Mouse (Mus musculus) ES-Bruce4 (cell line): ENCODE data around the gene Zfp458. TPM values are rescaled to one million over a fixed set of nuclear protein-coding genes. Genes with fewer than 3 reads are reported as not detected.
"Not testable (repeated sequence)": the region's sequence is repeated elsewhere in the genome, so short reads cannot be mapped to it uniquely, and the experiment has no call there.

Experiments
- H3K27ac ChIP-seq: 2 replicates; pipeline ENCODE4 v1.5.1; 2012; ENCODE audit warnings: low read length, inconsistent platforms; ENCODE audit not compliant: insufficient read depth
- H3K27me3 ChIP-seq: 2 replicates; pipeline ENCODE4 v1.6.1; 2012; ENCODE audit warnings: mild to moderate bottlenecking, low read length, inconsistent platforms; ENCODE audit not compliant: control insufficient read depth, poor library complexity, insufficient read depth, severe bottlenecking
- H3K36me3 ChIP-seq: 2 replicates; pipeline ENCODE4 v1.6.1; 2012; ENCODE audit warnings: inconsistent platforms, mild to moderate bottlenecking, low read length, moderate library complexity; ENCODE audit not compliant: control insufficient read depth, poor library complexity, insufficient read depth, severe bottlenecking
- H3K4me1 ChIP-seq: one replicate; pipeline ENCODE4 v1.8.1; 2011; ENCODE audit warnings: low read length; ENCODE audit not compliant: control insufficient read depth, insufficient read depth
- H3K4me3 ChIP-seq: 2 replicates; pipeline ENCODE4 v1.5.1; 2011; ENCODE audit warnings: low read depth, mild to moderate bottlenecking, low read length
- H3K9ac ChIP-seq: 2 replicates; pipeline ENCODE4 v1.6.1; 2012; ENCODE audit warnings: low read depth, mild to moderate bottlenecking, inconsistent platforms; ENCODE audit not compliant: poor library complexity, severe bottlenecking
- H3K9me3 ChIP-seq: replicated peaks from 2 replicates; pipeline ENCODE4 v1.6.1; 2012; ENCODE audit warnings: mild to moderate bottlenecking, low read length, inconsistent platforms; ENCODE audit not compliant: control insufficient read depth, poor library complexity, insufficient read depth, severe bottlenecking
- CTCF ChIP-seq: IDR thresholded peaks from one replicate; pipeline ENCODE4 v1.8.1; 2011; ENCODE audit warnings: low read depth, low read length
- EP300 ChIP-seq: IDR thresholded peaks from 2 replicates; pipeline ENCODE4 v1.6.1; 2011; ENCODE audit warnings: low read depth, low read length; ENCODE audit not compliant: insufficient read depth
- POLR2A ChIP-seq: IDR thresholded peaks from one replicate; pipeline ENCODE4 v1.8.1; 2011; ENCODE audit warnings: low read length; ENCODE audit not compliant: insufficient read depth
- polyA plus RNA-seq: library from polyadenylated mRNA; stranded (reverse); fragments of >200 nt; gene quantifications from 2 replicates; pipeline ENCODE4 v1.2.4, GENCODE M21; 2011; ENCODE audit warnings: low read depth; ENCODE audit not compliant: missing spikeins, insufficient read depth, insufficient read length

The Zfp458 gene
- polyA plus RNA-seq: 3.2 and 4.2 TPM in 2 replicates

DNA sequence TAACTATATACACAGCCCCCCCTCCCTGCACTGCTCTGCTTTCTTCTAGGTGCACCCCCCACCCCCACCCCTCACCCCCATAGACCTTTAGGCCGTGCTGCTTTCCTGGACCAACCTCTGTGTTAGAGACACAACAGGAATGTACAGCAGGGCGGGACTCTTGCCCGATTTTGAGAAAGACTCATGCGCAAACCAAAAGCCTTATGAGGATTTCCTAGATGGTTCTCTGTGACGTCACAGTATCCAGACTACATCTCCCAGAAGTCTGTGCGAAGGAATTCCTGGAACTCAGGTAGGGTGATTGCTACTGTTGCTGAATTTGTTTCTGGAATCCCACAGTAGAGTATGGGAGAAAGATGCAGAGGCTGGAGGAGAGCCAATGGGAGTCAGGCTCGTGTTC lies at the start of gene Zfp458:
Gene Zfp458 (minus strand): TSS at position 153 of the 400 bp plus-strand sequence.
- Histone ChIP-seq H3K4me1 (no peaks in the 10 kb centered on the region), H3K9ac (no peak within 1 kb of the TSS), H3K27me3 (no peaks in the 10 kb centered on the region), H3K36me3 (no peaks in the 10 kb centered on the region), H3K27ac (no peak within 1 kb of the TSS), H3K9me3 (no peaks in the 10 kb centered on the region), H3K4me3 (peak within 1 kb of the TSS; percentile 11; the same call in 1 of the 2 replicates)
- TF ChIP-seq CTCF (no peak), EP300 (no peak), POLR2A (no peak)

DNA sequence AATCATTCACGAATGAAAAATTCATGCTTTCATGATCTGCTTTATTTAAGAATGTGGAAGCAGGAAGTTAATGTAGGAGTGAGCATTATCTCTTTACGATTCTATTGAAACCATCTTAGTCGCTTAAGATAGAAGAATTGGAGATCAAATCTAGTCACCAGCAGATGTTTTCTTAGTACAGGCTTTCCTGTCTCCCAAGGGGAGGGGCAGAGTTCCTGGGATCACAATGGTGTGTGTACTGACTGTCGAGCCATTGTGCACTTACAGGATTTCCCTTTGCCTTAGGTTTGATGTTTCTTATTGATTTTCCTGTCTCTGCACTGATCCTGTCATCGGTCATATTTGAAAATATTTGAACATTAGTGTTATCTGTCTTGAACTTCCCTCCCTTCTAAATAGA lies 28.5 kb upstream of the Zfp458 start:
- no peak for TF ChIP-seq CTCF
- TF ChIP-seq EP300: no peak
- no peak for TF ChIP-seq POLR2A
- H3K9ac ChIP-seq: no peak overlapping the region

DNA sequence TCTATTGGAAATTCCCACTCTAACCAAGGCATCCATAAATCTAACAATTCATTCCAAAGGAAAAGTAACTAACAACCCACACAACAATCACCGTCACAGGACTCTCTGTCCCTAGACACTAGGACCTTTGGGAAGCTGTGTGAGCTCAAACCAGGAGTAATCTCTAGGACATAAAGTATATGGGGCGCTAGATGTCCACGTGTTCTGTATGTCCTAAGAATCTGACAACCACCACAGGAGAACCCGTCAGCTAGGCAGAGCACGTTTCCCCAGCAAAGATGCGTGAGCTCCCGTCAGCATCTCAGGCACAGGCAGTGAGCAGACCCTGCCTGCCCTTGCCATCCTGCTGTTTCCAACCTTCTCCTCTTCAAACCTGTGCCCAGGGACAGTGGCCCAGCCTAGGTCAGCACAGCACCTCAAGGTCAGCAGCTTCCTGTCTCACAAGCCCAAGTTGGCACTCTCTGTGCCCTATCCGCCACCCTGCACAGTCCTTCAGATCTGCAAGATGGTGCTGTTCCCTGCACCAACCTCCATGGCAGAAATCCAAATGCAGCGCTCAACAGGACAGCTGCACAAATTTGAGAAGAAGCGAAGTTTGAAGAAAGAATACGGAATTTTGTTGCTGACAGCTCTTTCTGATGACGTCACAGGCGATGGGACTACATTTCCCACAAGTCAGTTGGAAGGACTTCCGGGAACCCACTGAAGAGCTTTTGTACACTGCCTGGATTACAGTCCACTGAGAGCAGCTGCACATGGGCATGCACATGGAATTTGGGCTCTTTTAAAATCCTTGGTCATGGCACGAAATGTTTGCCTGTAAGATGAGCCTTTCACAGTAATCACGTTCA lies 27.8 kb upstream of the Zfp458 start, which contains the start of gene Zfp457:
Gene Zfp457 (minus strand): TSS at position 664 of the 851 bp plus-strand sequence.
- no peaks in the 10 kb centered on the region for H3K36me3 ChIP-seq
- peak within 1 kb of the TSS; percentile 71 for H3K4me3 ChIP-seq
- H3K4me1 ChIP-seq: no peaks in the 10 kb centered on the region
- no peaks in the 10 kb centered on the region for H3K27me3 ChIP-seq
- no peak within 1 kb of the TSS for H3K9ac ChIP-seq
- no peaks in the 10 kb centered on the region for H3K9me3 ChIP-seq
- TF ChIP-seq CTCF: no peak
- no peak for TF ChIP-seq POLR2A
- no peak for TF ChIP-seq EP300
- no peak within 1 kb of the TSS for H3K27ac ChIP-seq

More for the DNA sequence above, 28.5 kb upstream of the Zfp458 start:
- Histone ChIP-seq H3K4me3 (no peak overlapping the region), H3K36me3 (no peaks in the 10 kb centered on the region), H3K27ac (no peak overlapping the region), H3K9me3 (no peaks in the 10 kb centered on the region), H3K4me1 (no peaks in the 10 kb centered on the region), H3K27me3 (no peaks in the 10 kb centered on the region)

DNA sequence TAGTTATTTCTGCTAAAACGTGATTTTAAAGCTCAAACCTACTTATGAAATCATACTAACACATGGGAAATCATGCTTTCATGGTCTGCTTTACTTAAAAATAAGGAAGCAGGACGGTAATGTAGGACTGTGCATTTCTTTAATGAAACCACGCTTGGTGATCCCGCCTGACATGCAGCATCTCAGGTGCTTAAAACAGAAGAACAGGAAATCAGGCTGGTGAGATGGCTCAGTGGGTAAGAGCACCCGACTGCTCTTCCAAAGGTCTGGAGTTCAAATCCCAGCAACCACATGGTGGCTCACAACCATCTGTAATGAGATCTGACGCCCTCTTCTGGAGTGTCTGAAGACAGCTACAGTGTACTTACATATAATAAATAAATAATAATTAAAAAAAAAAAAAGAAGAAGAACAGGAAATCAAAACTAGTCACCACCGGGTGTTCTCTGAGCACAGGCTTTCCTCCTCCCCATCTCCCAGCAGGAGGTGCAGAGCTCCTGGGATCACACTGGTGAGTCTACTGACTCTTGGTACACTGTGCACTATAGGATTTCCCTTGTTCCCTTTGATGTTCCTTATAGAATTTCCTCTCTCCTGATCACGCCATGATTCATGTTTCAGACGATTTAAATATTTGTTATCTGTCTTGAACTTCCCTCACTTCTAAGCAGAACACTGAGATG lies 8.7 kb downstream of the Zfp458 start:
- Histone ChIP-seq H3K4me3 (peak overlapping the region; percentile 99), H3K9ac (peak overlapping the region; percentile 49; the same call in 1 of the 2 replicates)
- not testable (repeated sequence) for H3K27ac ChIP-seq, H3K27me3 ChIP-seq, H3K4me1 ChIP-seq, H3K36me3 ChIP-seq, H3K9me3 ChIP-seq

DNA sequence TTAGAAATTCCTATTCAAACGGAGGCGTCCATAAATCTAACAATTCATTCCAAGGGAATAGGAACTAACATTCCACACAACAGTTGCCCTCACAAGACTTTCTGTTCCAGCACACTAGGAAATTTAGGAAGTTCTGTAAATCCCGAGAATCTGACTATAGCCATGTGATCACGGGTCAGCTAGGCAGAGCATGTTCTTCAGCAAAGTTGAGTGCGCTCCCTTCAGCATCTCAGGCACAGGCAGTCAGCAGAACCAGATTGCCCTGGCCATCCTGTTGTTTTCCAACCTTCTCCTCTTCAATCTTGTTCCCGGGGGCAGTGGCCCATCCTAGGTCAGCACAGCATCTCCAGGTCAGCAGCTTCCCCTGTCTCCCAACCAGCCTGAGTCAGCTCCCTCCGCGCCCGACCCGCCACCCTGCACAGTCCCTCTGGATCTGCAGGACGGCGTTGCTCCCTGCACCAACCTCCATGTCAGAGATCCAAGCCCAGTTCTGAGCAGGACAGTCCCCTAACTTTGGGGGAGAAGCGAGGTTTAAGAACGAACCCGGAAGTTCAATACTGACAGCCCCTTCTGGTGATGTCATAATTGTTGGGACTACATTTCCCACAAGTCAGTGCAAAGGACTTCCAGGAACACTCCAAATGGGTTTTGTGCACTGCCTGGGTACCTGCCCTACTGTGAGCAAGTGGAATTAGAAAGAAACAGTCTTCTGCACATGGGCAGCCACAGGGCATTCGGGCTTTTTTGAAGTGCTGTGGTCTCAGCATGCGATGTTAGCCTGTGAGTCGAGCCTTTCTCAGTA lies 9.5 kb downstream of the Zfp458 start:
- no peaks in the 10 kb centered on the region for H3K4me1 ChIP-seq
- no peak overlapping the region for H3K27ac ChIP-seq
- H3K27me3 ChIP-seq: no peaks in the 10 kb centered on the region
- peak overlapping the region; percentile 49; the same call in 1 of the 2 replicates for H3K9ac ChIP-seq
- TF ChIP-seq CTCF (no peak), POLR2A (no peak), EP300 (no peak)
- no peaks in the 10 kb centered on the region for H3K9me3 ChIP-seq
- H3K36me3 ChIP-seq: no peaks in the 10 kb centered on the region
- H3K4me3 ChIP-seq: peak overlapping the region; percentile 99
